Comparison of ENCODE assay signal across 8 mouse cellular contexts in the genomic region with DNA sequence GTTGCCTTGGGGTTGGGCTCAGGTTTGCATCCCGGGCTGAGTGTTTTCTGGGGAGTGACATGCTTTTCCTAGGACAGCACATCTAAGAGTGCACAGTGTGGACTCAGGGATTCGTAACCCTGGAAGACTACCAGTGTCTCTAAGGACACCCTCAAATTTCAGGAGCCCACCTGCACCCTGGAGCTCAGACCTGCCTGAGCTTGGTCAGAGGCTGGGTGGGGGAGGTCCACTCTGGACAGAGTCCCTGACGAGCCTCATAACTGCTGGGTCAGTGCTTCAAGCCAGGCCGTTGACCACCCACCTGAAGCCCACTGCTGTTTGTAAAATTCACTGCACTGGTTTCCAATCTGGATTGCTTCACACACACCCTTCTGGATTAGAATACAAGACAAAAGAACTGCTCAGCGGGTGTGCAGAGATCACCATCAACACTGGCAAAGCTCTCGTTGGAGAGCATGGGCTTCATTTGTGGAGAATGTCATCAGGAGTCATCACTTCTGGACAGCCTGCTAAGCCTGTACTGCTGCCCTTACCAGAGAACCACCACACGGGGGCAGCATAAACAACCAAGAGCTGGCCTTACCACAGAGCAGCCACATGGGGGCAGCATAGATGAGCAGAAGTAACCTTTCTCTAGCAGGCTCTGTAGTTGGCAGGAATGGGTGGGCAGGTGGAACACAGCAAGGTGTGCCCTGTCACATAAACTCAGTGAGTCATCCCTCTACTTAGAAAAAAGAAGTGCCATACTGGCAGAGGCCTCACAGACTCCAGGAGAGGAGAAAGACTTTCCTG. TPM values are rescaled to one million over a fixed set of nuclear protein-coding genes. Genes with fewer than 3 reads are reported as not detected.
DNase-seq lines count a peak whose midpoint lies in the region; ATAC-seq and TF ChIP-seq lines count a peak whose summit lies in the region.

No protein-coding gene starts in this region.

- peaks cover 24% of the 10 kb centered on the region; the same call in 1 of the 2 replicates for H3K36me3 ChIP-seq in hindbrain, postnatal 0 days (ENCODE audit: insufficient read depth, low read length)

- no peak; the same call in 1 of the 2 replicates for TF ChIP-seq CTCF in gastrocnemius, adult 2 months (IDR thresholded peaks at IDR 0.05)
- peak; percentile 100 for TF ChIP-seq CTCF in hindbrain, postnatal 0 days (IDR thresholded peaks at IDR 0.05; ENCODE audit: low read depth)

- peak; percentile 58 for DNase-seq in WW6 (ENCODE audit: low read depth, low spot score)
- peak; percentile 70 to 83 for DNase-seq in cerebellum, postnatal 4 days (ENCODE audit: low spot score in 2 of 2)
- DNase-seq in gastrocnemius, adult 2 months = peak; percentile 81
- peak; percentile 89 for DNase-seq in hindbrain, postnatal 0 days (ENCODE audit: low spot score)
- DNase-seq in left cerebral cortex, adult 18-20 months (ENCODE audit: low spot score in 2 of 2) = peak; percentile 82 to 84
- peak; percentile 79 to 86 for DNase-seq in right cerebral cortex, postnatal 10 days (ENCODE audit: low spot score in 2 of 2)
- peak; percentile 84 for DNase-seq in urinary bladder, postnatal 14 days (ENCODE audit: low spot score)

- H3K9me3 ChIP-seq in hindbrain, postnatal 0 days (ENCODE audit: low read length) = no peaks in the 10 kb centered on the region

- 44% methylated on average over 7 of the region's 7 CpGs for WGBS in hindbrain, postnatal 0 days

- no peaks in the 10 kb centered on the region for H3K4me1 ChIP-seq in hindbrain, postnatal 0 days (ENCODE audit: insufficient read depth, low read length)

- H3K4me3 ChIP-seq in gastrocnemius, adult 2 months = no peak overlapping the region
- H3K4me3 ChIP-seq in hindbrain, postnatal 0 days (ENCODE audit: low read length) = no peak overlapping the region

- ATAC-seq in hindbrain, postnatal 0 days = peak; percentile 83
- ATAC-seq in megakaryocyte, adult 5-6 weeks (ENCODE audit: poor library complexity, severe bottlenecking) = peak; percentile 98

- intact Hi-C loops in gastrocnemius, adult 2 months (cut with DNase I) = loop anchor here (1.0 kb wide), 1 partner anchor 161 kb away; no protein-coding TSS in a partner anchor

- no peaks in the 10 kb centered on the region for H3K27me3 ChIP-seq in hindbrain, postnatal 0 days (ENCODE audit: insufficient read depth, low read length)

- H3K9ac ChIP-seq in hindbrain, postnatal 0 days (replicated peaks; ENCODE audit: low read length) = no peak overlapping the region

- H3K4me2 ChIP-seq in hindbrain, postnatal 0 days (ENCODE audit: low read depth, low read length) = no peak overlapping the region

- no peak overlapping the region for H3K27ac ChIP-seq in gastrocnemius, adult 2 months
- H3K27ac ChIP-seq in hindbrain, postnatal 0 days = no peak overlapping the region; the same call in 1 of the 2 replicates

RNA-seq across cellular contexts. Expression of a gene that starts 24.1 kb away (rescaled TPM):
- total RNA-seq in gastrocnemius, adult 2 months (2021) = 1 to 10 TPM; 2.0 to 2.1 TPM
- 13.6 and 21.0 TPM in 2 replicates for total RNA-seq in hindbrain, postnatal 0 days (2014; rRNA removed)
- polyA plus RNA-seq in hindbrain, postnatal 0 days (2015; fragmentation: Nextera tagmentation; extraction: Ambion mirVana) = 34.9 and 38.1 TPM in 2 replicates
- total RNA-seq in left cerebral cortex, adult 18-20 months (2021) = 10 to 100 TPM; 32.2 to 36.4 TPM
- 2.1 and 2.8 TPM in 2 replicates for total RNA-seq in megakaryocyte, adult 5-6 weeks (2015)
- total RNA-seq in megakaryocyte, adult 5-6 weeks (2017) = 2.1 and 4.5 TPM in 2 replicates

RNA-seq across cellular contexts. Expression of a gene that starts 45.2 kb away (rescaled TPM):
- under 1 TPM in 1 of 2 experiments, not detected in 1; 0.97 TPM for total RNA-seq in gastrocnemius, adult 2 months (2021)
- total RNA-seq in hindbrain, postnatal 0 days (2014; rRNA removed) = 4.0 and 5.2 TPM in 2 replicates
- 0.29 TPM in 1 of 2 replicates, not detected in the other for polyA plus RNA-seq in hindbrain, postnatal 0 days (2015; fragmentation: Nextera tagmentation; extraction: Ambion mirVana)
- total RNA-seq in left cerebral cortex, adult 18-20 months (2021) = 10 to 100 TPM in 1 of 2 experiments, 1 to 10 TPM in 1; 9.8 to 10.3 TPM
- total RNA-seq in megakaryocyte, adult 5-6 weeks (2015) = 1.2 TPM in 1 of 2 replicates, not detected in the other
- total RNA-seq in megakaryocyte, adult 5-6 weeks (2017) = 0.84 and 4.3 TPM in 2 replicates
